Mouse (Mus musculus): Measurements from ENCODE around the gene Cadm2. TPM values are rescaled to one million over a fixed set of nuclear protein-coding genes. Genes with fewer than 3 reads are reported as not detected.

Gene Cadm2
- 2.8 and 3.6 TPM in 2 replicates for polyA plus RNA-seq (2012; rRNA removed)
- polyA plus RNA-seq (2014; fragmentation: Nextera tagmentation; extraction: Ambion mirVana): 3.8 and 3.9 TPM in 2 replicates

GRCm38 (mm10) chr16:67620826-67621505 is at the start of gene Cadm2:
Cadm2 (minus strand) TSS chr16:67620908.
- Histone ChIP-seq H3K4me3 (replicated peaks; ENCODE audit: low read length) (peak within 1 kb of the TSS; percentile 81), H3K9ac (ENCODE audit: low read depth, low read length, severe bottlenecking) (peak within 1 kb of the TSS; percentile 59), H3K4me1 (ENCODE audit: control insufficient read depth, insufficient read depth, low read length) (no peaks in the 10 kb centered on the region), H3K4me2 (replicated peaks; ENCODE audit: low read depth, low read length, severe bottlenecking) (peak within 1 kb of the TSS; percentile 96), H3K27me3 (ENCODE audit: control insufficient read depth, insufficient read depth, low read length) (peaks cover 16% of the 10 kb centered on the region), H3K9me3 (ENCODE audit: control insufficient read depth, low read length) (peaks cover 7% of the 10 kb centered on the region; the same call in 1 of the 2 replicates), H3K27ac (replicated peaks; ENCODE audit: low read depth, low read length) (no peak within 1 kb of the TSS), H3K36me3 (ENCODE audit: control insufficient read depth, insufficient read depth, low read length) (no peaks in the 10 kb centered on the region)
- no peak for TF ChIP-seq POLR2A (IDR thresholded peaks at IDR 0.05; ENCODE audit: borderline replicate concordance, extremely low read depth, insufficient read depth, insufficient read length)
- DNase-seq (ENCODE audit: low spot score) (peak; percentile 94), ATAC-seq (ENCODE audit: low FRiP score, low read depth) (peak; percentile 100)
- 2% methylated on average over 16 of the region's 35 CpGs for whole genome bisulfite sequencing

GRCm38 (mm10) chr16:67646930-67647329 is 26.2 kb upstream of the Cadm2 start:
- no peaks in the 10 kb centered on the region for H3K4me1 ChIP-seq (ENCODE audit: control insufficient read depth, insufficient read depth, low read length)
- no peak overlapping the region for H3K4me2 ChIP-seq (replicated peaks; ENCODE audit: low read depth, low read length, severe bottlenecking)
- ATAC-seq (ENCODE audit: low FRiP score, low read depth) (no peak), DNase-seq (ENCODE audit: low spot score) (no peak)
- no peaks in the 10 kb centered on the region for H3K9me3 ChIP-seq (ENCODE audit: control insufficient read depth, low read length)
- H3K4me3 ChIP-seq (replicated peaks; ENCODE audit: low read length): no peak overlapping the region
- H3K27ac ChIP-seq (replicated peaks; ENCODE audit: low read depth, low read length): no peak overlapping the region
- 94% methylated on average over 3 of the region's 3 CpGs for WGBS
- no peak overlapping the region for H3K9ac ChIP-seq (ENCODE audit: low read depth, low read length, severe bottlenecking)
- TF ChIP-seq POLR2A (IDR thresholded peaks at IDR 0.05; ENCODE audit: borderline replicate concordance, extremely low read depth, insufficient read depth, insufficient read length): no peak
- H3K36me3 ChIP-seq (ENCODE audit: control insufficient read depth, insufficient read depth, low read length): no peaks in the 10 kb centered on the region
- H3K27me3 ChIP-seq (ENCODE audit: control insufficient read depth, insufficient read depth, low read length): no peaks in the 10 kb centered on the region

GRCm38 (mm10) chr16:67643651-67644050 is 22.9 kb upstream of the Cadm2 start:
- H3K4me1 ChIP-seq (ENCODE audit: control insufficient read depth, insufficient read depth, low read length): no peaks in the 10 kb centered on the region
- ATAC-seq (ENCODE audit: low FRiP score, low read depth): no peak
- H3K27ac ChIP-seq (replicated peaks; ENCODE audit: low read depth, low read length): no peak overlapping the region
- no peak overlapping the region for H3K9ac ChIP-seq (ENCODE audit: low read depth, low read length, severe bottlenecking)
- no peaks in the 10 kb centered on the region for H3K36me3 ChIP-seq (ENCODE audit: control insufficient read depth, insufficient read depth, low read length)
- no peak overlapping the region for H3K4me3 ChIP-seq (replicated peaks; ENCODE audit: low read length)
- no peaks in the 10 kb centered on the region for H3K9me3 ChIP-seq (ENCODE audit: control insufficient read depth, low read length)
- no peaks in the 10 kb centered on the region for H3K27me3 ChIP-seq (ENCODE audit: control insufficient read depth, insufficient read depth, low read length)
- no peak for DNase-seq (ENCODE audit: low spot score)
- no peak overlapping the region for H3K4me2 ChIP-seq (replicated peaks; ENCODE audit: low read depth, low read length, severe bottlenecking)
- no peak for TF ChIP-seq POLR2A (IDR thresholded peaks at IDR 0.05; ENCODE audit: borderline replicate concordance, extremely low read depth, insufficient read depth, insufficient read length)
- 89% methylated on average over 4 of the region's 4 CpGs for WGBS

GRCm38 (mm10) chr16:67619906-67620781 is 564 bp downstream of the Cadm2 start:
- WGBS: 1% methylated on average over 42 of the region's 61 CpGs
- DNase-seq (ENCODE audit: low spot score) (peak; percentile 55), ATAC-seq (ENCODE audit: low FRiP score, low read depth) (peak; percentile 39)

DNA sequence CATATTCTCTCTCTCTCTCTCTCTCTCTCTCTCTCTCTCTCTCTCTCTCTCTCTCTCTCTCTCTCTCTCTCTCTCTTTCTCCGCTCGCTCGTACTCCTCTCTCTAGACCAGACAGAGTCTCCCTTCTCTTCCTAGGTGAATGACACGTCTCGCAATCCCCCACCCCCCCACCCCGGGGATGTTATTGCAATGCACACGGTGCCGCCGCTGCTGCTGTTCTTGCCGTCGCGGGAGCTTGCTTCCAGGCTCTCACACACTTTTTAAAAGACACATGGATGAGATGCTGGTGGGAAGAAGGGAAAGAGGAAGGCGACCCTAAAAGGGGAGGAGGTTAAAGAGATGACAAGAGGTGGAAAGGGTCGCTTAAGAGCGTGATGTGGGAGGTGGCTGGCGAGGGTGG is 1.3 kb downstream of the Cadm2 start:
- Histone ChIP-seq H3K4me1 (ENCODE audit: control insufficient read depth, insufficient read depth, low read length) (no peaks in the 10 kb centered on the region), H3K27ac (replicated peaks; ENCODE audit: low read depth, low read length) (no peak overlapping the region), H3K27me3 (ENCODE audit: control insufficient read depth, insufficient read depth, low read length) (peaks cover 16% of the 10 kb centered on the region), H3K9me3 (ENCODE audit: control insufficient read depth, low read length) (peaks cover 7% of the 10 kb centered on the region; the same call in 1 of the 2 replicates), H3K4me3 (replicated peaks; ENCODE audit: low read length) (peak overlapping the region; percentile 81), H3K4me2 (replicated peaks; ENCODE audit: low read depth, low read length, severe bottlenecking) (peak overlapping the region; percentile 96), H3K9ac (ENCODE audit: low read depth, low read length, severe bottlenecking) (0 out of 2 replicates have a peak overlapping the region, but pooled peaks have one; percentile 31), H3K36me3 (ENCODE audit: control insufficient read depth, insufficient read depth, low read length) (no peaks in the 10 kb centered on the region)
- WGBS: under 1% methylated on average over 16 of the region's 16 CpGs
- no peak for TF ChIP-seq POLR2A (IDR thresholded peaks at IDR 0.05; ENCODE audit: borderline replicate concordance, extremely low read depth, insufficient read depth, insufficient read length)
- ATAC-seq (ENCODE audit: low FRiP score, low read depth) (no peak), DNase-seq (ENCODE audit: low spot score) (no peak)

More at GRCm38 (mm10) chr16:67619906-67620781, 564 bp downstream of the Cadm2 start:
- peak overlapping the region; percentile 81 for H3K4me3 ChIP-seq (replicated peaks; ENCODE audit: low read length)
- H3K4me1 ChIP-seq (ENCODE audit: control insufficient read depth, insufficient read depth, low read length): no peaks in the 10 kb centered on the region
- H3K9ac ChIP-seq (ENCODE audit: low read depth, low read length, severe bottlenecking): peak overlapping the region; percentile 59
- no peaks in the 10 kb centered on the region for H3K36me3 ChIP-seq (ENCODE audit: control insufficient read depth, insufficient read depth, low read length)
- peak overlapping the region; percentile 96 for H3K4me2 ChIP-seq (replicated peaks; ENCODE audit: low read depth, low read length, severe bottlenecking)
- H3K27ac ChIP-seq (replicated peaks; ENCODE audit: low read depth, low read length): no peak overlapping the region
- H3K9me3 ChIP-seq (ENCODE audit: control insufficient read depth, low read length): peaks cover 7% of the 10 kb centered on the region; the same call in 1 of the 2 replicates
- H3K27me3 ChIP-seq (ENCODE audit: control insufficient read depth, insufficient read depth, low read length): peaks cover 16% of the 10 kb centered on the region
- 0 out of 2 replicates have a peak, but pooled peaks have one; percentile 15 for TF ChIP-seq POLR2A (IDR thresholded peaks at IDR 0.05; ENCODE audit: borderline replicate concordance, extremely low read depth, insufficient read depth, insufficient read length)
